Mouse (Mus musculus): ENCODE measurements around the gene Msantd1. TPM values are rescaled to one million over a fixed set of nuclear protein-coding genes. Genes with fewer than 3 reads are reported as not detected.

Gene Msantd1
- total RNA-seq, 2 experiments from 2014 or later = 3.8 to 6.4 TPM

DNA sequence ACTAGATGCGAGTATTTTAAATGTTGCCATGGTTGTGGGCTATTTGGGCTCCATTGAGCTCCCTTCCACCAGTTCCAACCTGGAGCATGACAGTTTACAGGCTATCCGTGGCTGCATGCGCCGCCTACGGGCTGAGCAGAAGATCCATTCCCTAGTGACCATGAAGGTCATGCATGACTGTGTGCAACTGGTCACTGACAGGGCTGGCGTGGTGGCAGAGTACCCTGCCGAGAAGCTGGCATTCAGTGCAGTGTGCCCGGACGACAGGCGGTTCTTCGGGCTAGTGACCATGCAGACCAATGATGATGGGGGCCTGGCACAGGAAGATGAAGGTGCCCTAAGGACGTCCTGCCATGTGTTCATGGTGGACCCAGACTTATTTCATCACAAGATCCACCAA is 57.7 kb downstream of the Msantd1 start:
- no peak for DNase-seq (ENCODE audit: low spot score in 2 of 2)

GRCm38 (mm10) chr5:34968386-34968785 is 60.6 kb downstream of the Msantd1 start:
- no peak for DNase-seq (ENCODE audit: low spot score in 2 of 2)

GRCm38 (mm10) chr5:34972471-34972870 is 64.7 kb downstream of the Msantd1 start:
- no peak for DNase-seq (ENCODE audit: low spot score in 2 of 2)

Other genes with a start within 250 kb of the Msantd1 start
- gene Nop14, start 247.9 kb upstream of the Msantd1 start, total RNA-seq (2021) = 10 to 100 TPM; 16.2 to 16.6 TPM
- gene Grk4, start 247.6 kb upstream of the Msantd1 start, total RNA-seq (2021) = 1 to 10 TPM; 4.1 to 4.8 TPM
- 10 to 100 TPM; 78.9 to 80.3 TPM for gene Htt, start 146.3 kb upstream of the Msantd1 start, total RNA-seq (2021)
- gene Rgs12, start 41.4 kb downstream of the Msantd1 start, total RNA-seq (2021) = 10 to 100 TPM; 49.6 to 50.4 TPM
- 1 to 10 TPM; 1.1 to 1.7 TPM for gene Hgfac, start 133.5 kb downstream of the Msantd1 start, total RNA-seq (2021)
- 10 to 100 TPM; 24.7 to 26.6 TPM for gene Dok7, start 148.8 kb downstream of the Msantd1 start, total RNA-seq (2021)
- gene Lrpap1, start 197.8 kb downstream of the Msantd1 start, total RNA-seq (2021) = 100 to 1,000 TPM; 142 to 156 TPM